Mouse (Mus musculus) WW6 (cell line): ENCODE measurements around the gene Srgn.
"Not testable (repeated sequence)": the region's sequence is repeated elsewhere in the genome, so short reads cannot be mapped to it uniquely, and the experiment has no call there.

Experiments used
- DNase-seq: peaks from one replicate; pipeline ENCODE4 v3.0.0-alpha.2; 2013; ENCODE audit warnings: low read depth, low spot score

Gene Srgn

DNA sequence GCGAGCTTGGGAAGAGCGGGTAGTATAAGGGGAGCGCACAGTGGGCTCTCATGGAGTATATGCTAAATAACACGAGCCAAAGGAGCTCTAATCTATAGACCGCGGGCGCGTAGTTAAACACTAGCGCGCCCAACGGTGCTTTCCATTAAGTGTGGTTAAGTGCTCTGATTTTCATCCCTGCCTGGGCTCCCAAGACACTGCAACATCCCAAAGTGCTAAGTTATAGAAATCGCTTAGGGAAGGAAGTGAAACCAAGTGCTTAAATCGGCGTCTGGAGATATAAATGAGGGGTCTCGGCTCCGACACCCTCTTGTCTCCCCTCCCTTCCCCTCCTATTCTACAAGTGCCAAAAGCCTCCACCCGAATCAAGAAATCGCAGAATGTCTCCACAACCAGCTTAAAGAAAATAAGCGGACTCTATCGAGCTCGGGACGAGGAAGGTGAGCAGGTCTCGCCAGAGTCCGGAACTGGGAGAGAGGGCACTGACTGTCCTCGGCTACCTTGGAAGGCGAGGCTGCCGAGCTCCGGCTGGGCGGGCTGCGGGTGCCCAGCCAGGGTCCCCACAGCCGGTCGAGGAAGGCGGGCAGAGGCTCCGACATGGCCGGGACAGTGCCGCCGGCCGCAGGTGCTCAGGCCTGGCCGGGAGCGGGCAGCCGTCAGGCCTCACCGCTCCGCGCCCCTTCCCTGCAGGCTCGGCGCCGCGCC, 41.2 kb downstream of the Srgn start:
- DNase-seq: no peak

DNA sequence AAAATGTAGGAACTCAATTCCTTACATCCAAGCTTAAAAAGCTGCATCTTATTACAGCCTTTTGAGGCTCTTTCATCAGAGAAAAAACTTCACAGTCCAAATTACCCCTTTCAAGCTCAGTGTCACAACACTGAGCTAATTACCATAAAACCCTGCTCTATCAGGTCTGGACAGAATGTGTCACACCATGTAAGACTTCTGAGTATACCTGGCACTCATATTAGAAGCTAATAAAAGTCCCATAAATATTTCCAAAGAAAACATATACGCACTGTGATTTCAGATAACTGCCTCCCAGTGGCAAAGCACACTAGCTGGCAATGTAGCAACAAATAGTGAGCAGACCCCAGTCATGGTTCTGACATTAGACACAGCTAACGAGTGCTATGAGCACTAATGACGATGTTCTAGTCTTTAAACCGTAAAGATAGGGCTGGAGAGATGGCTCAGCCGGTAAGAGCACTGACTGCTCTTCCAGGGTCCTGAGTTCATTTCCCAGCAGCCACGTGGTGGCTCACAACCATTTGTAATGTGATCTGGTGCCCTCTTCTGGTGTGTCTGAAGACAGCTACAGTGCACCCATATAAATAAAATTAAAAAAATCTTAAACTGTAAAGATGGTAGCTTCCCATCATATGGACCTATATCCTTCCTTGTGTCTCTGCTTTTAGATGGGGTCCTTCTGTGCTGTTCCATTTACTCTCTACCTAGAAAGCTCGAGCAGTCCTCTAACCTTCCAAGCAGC, 46.0 kb downstream of the Srgn start:
- no peak for DNase-seq

DNA sequence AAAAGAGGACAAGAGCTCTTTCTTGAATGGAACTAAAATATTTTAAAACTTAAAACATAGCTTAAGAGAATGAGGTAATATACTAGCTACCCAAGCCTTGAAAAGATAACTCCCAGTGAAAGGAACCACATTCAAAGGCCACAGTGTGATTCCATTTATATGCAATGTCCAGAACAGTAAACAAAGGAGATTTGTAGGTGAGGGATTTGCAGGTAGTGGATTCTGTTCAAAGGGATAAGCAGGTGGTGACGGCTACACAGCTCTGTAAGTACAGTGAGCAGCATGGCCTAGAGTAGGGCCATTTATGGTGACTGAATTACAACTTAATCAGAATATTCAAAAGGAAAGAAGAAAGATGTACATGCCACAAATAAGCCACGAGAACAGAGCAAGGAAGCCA, 50.3 kb downstream of the Srgn start:
- no peak for DNase-seq

DNA sequence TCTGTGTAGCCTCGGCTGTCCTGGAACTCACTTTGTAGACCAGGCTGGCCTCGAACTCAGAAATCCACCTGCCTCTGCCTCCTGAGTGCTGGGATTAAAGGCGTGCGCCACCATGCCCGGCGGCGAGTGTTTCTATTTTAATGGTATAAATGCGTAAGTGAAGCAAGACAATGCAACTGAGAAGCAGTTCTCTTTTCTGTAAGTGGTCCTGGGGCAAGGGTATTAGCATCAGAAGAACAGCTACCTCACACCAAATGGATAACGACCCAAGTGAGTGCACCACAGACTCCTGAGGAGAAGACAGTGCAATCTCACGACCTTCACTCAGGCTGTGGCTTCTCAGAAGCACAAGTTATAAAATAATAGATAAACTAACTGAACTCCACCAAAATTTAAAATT, 52.3 kb downstream of the Srgn start:
- no peak for DNase-seq

DNA sequence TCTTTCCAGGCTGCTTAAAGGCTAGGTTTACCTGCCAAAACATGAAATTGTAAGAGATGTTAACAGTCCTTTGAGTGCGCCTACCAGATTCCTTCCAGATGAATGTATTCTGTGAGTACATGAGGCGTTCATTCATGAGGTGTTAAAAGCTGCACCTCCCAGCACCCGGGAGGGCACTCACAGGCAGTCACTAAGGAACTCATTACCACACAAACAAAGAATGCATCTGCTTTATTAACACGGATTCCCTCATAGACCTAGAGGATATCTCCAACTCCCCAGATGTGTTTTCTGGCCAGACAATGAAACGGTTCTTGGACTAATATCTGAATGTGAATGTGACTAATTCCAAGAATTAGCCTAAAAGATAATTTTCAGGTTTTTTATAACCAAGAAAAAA, 56.1 kb downstream of the Srgn start:
- DNase-seq: no peak

DNA sequence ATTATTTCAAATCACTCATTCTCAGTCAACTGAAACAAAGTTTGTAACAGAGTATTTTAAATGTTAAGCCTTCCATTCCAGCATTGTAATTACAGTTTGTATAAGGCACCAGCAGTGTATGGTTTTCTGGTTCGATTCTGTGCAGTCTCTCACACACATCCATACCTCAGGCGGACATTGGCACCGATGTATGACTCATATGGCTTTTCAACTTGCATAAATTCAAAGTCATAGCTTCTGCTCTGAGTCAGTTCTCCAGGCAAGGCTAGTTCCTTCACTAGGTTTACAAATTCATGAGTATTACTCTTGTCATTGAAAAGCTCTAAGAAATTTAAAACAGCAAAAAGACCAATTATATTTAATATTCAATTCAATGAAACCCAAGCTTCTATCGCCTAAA, 57.5 kb downstream of the Srgn start:
- DNase-seq: no peak

DNA sequence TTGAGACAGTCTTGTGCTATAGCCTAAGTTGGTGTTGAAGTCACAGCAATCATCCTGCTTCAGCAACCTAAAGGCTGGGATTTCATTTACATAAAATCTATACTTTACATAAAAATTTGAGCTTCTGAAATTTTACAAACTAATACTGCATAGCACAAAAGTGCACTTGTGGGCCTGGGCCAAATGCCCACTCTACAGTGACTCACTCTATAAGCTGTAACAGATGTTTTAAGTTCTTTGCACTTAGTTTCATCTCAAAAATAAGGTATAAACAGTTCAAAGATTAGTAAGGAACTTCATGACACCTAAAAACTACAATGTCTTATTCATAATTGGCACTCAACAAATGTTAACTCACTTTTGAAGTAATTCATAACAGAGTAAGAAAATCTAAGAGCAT, 65.9 kb downstream of the Srgn start:
- DNase-seq: no peak

DNA sequence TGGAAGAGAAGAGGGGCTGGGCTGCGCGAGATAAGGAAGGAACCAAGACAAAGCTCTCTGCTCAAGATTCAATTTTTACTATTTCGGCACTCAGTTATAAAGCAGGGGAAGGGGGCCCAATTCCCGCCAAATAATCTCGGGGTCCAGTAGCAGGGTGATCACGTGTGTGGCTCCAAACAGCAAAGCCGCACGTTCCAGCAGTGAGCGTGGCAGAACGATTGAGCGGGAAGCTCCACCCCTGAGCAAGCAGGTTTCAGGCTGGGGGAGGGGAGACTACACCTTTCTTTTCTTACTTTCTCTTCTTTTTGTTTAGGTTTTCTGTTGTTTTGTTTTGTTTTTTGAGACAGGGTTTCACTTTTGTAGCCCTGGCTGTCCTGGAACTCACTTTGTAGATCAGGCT, 75.2 kb downstream of the Srgn start:
- DNase-seq: not testable (repeated sequence)

DNA sequence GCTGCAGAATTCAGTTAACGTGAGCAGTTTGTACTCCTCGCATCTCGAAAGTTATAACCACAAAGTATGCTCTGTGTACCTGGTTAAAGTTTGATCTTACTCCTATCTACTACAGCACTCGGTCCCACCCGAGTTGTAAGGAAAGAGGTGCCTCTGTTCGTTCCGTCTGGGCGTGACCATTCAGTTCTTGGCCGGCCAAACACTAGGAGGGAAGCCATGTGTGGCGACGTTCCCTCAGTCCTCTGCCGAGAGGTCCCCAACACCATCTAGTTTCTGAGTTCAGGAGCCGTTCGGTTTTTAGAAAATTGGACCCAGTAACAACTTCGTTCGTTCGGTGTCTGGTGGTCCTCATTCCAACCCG, 77.0 kb downstream of the Srgn start:
- no peak for DNase-seq

DNA sequence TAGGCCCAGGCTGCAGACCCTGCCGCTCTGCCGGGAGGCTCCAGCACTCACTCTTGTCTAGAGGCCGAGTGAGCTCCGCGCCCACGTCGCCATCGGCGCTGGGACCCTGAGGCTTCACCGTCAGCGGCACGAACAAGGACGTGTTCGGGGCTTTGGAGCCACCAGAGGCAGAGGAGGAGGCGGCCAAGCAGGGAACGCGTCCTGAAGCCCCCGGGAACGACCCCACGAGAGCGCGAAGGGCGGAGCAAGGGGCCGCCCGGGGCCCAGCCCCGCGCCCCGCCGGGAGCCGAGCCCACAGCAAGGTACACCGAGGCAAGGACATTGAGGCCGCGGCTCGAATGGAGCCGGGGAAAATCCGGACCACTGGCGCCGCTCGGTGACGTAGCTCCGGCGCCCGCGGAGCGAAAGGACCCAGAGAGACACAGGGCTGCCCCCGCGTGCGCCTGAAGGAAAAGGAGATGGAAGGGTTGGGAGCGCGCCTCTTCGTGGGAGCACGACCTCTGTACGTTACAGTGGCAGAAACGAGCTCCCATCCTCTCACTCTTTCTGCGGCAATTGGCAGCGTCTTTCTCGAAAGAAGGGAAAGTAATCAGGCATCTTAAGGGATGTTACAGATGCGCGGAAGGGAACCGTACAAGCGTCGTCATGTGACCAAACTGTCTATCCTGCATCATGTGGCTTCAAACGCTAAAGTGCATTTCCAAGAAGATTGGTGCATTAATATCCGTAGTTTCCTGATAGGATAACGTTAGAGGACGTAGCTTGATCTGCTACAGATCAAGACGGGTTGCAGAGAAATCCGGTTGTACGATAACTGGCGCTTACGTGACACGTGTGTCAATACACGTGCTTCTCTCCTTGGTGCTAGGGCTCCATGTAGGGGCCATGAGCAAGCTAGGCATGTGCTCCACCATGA, 77.6 kb downstream of the Srgn start, which contains the start of the genes 4930507D05Rik and Supv3l1:
Gene 4930507D05Rik, plus strand, starts transcription at position 126 of the 916 bp plus-strand sequence.
Gene Supv3l1, minus strand, starts transcription at position 375 of the 916 bp plus-strand sequence.
- DNase-seq: peak; percentile 75
